Mouse (Mus musculus) hindbrain, embryonic 15.5 days (tissue): ENCODE data around the gene Tfam. TPM values are rescaled to one million over a fixed set of nuclear protein-coding genes. Genes with fewer than 3 reads are reported as not detected.

Experiments
- ATAC-seq: fragments of 200-750 bp; cut with Nextera tagmentation; 2 replicates; pipeline ENCODE4 v1.8.0; 2017; ENCODE audit warnings: low read depth, moderate number of reproducible peaks, moderate TSS enrichment; ENCODE audit not compliant: low FRiP score
- H3K27ac ChIP-seq: fragments of 300-500 bp; sonication (generic); replicated peaks from 2 replicates; pipeline ENCODE4 v1.5.1; 2015; ENCODE audit warnings: mild to moderate bottlenecking, inconsistent platforms
- H3K27me3 ChIP-seq: fragments of 300-500 bp; sonication (generic); 2 replicates; pipeline ENCODE4 v1.6.1; 2015; ENCODE audit warnings: control low read depth, inconsistent platforms
- H3K36me3 ChIP-seq: fragments of 300-500 bp; sonication (generic); 2 replicates; pipeline ENCODE4 v1.6.1; 2015; ENCODE audit warnings: control low read depth, inconsistent platforms
- H3K4me1 ChIP-seq: fragments of 300-500 bp; sonication (generic); replicated peaks from 2 replicates; pipeline ENCODE4 v1.6.1; 2015; ENCODE audit warnings: control low read depth, inconsistent platforms
- H3K4me2 ChIP-seq: fragments of 300-500 bp; sonication (generic); 2 replicates; pipeline ENCODE4 v1.6.1; 2015; ENCODE audit warnings: moderate library complexity, mild to moderate bottlenecking, inconsistent platforms
- H3K4me3 ChIP-seq: fragments of 300-500 bp; sonication (generic); 2 replicates; pipeline ENCODE4 v1.5.1; 2015; ENCODE audit warnings: mild to moderate bottlenecking, inconsistent platforms
- H3K9ac ChIP-seq: fragments of 300-500 bp; sonication (generic); 2 replicates; pipeline ENCODE4 v1.6.1; 2015; ENCODE audit warnings: inconsistent platforms
- H3K9me3 ChIP-seq: fragments of 300-500 bp; sonication (generic); 2 replicates; pipeline ENCODE4 v1.6.1; 2016; ENCODE audit warnings: control low read depth, inconsistent platforms
- WGBS: fragments of 180-500 bp; shearing (Covaris S2); methylation state at CpG from one replicate; pipeline ENCODE4 v1.1.7; 2015; 5-methylcytosine and 5-hydroxymethylcytosine counted together
- polyA plus RNA-seq: library from polyadenylated mRNA; unstranded; fragments of >200 nt; fragmentation: Nextera tagmentation; extraction: Ambion mirVana; gene quantifications from 2 replicates; pipeline ENCODE4 v1.2.1, GENCODE M21; 2015

Tfam gene
- polyA plus RNA-seq, 1 experiment from 2014 or later = 40.2 TPM

GRCm38 (mm10) chr10:71252421-71252820, 14.3 kb upstream of the Tfam start:
- Histone ChIP-seq H3K9ac (no peak overlapping the region), H3K9me3 (no peaks in the 10 kb centered on the region), H3K4me2 (no peak overlapping the region), H3K27me3 (no peaks in the 10 kb centered on the region), H3K36me3 (peaks cover 22% of the 10 kb centered on the region), H3K4me3 (no peak overlapping the region), H3K4me1 (no peaks in the 10 kb centered on the region), H3K27ac (no peak overlapping the region)
- WGBS = 86% methylated on average over 5 of the region's 5 CpGs
- ATAC-seq = no peak

GRCm38 (mm10) chr10:71251846-71252245, 13.8 kb upstream of the Tfam start:
- whole genome bisulfite sequencing = 95% methylated on average over 5 of the region's 5 CpGs
- H3K27ac ChIP-seq = no peak overlapping the region
- no peak overlapping the region for H3K4me2 ChIP-seq
- ATAC-seq = no peak
- no peak overlapping the region for H3K4me3 ChIP-seq
- no peak overlapping the region for H3K9ac ChIP-seq
- H3K4me1 ChIP-seq = no peaks in the 10 kb centered on the region
- H3K9me3 ChIP-seq = no peaks in the 10 kb centered on the region
- no peaks in the 10 kb centered on the region for H3K27me3 ChIP-seq
- H3K36me3 ChIP-seq = peaks cover 19% of the 10 kb centered on the region

- Histone ChIP-seq H3K4me3 (no peak overlapping the region), H3K4me2 (no peak overlapping the region), H3K27me3 (no peaks in the 10 kb centered on the region), H3K9ac (no peak overlapping the region), H3K4me1 (no peaks in the 10 kb centered on the region), H3K9me3 (no peaks in the 10 kb centered on the region), H3K36me3 (peaks cover 15% of the 10 kb centered on the region), H3K27ac (no peak overlapping the region)
- WGBS = 88% methylated on average over 5 of the region's 5 CpGs
- ATAC-seq = no peak
These were observed 13.2 kb upstream of the Tfam start for GRCm38 (mm10) chr10:71251256-71251655.

- Histone ChIP-seq H3K4me2 (no peak overlapping the region), H3K27me3 (no peaks in the 10 kb centered on the region), H3K36me3 (peaks cover 10% of the 10 kb centered on the region), H3K9ac (no peak overlapping the region), H3K27ac (no peak overlapping the region), H3K4me1 (no peaks in the 10 kb centered on the region), H3K9me3 (no peaks in the 10 kb centered on the region), H3K4me3 (no peak overlapping the region)
- WGBS = 80% methylated on average over 17 of the region's 17 CpGs
- no peak for ATAC-seq
These were observed 12.4 kb upstream of the Tfam start for GRCm38 (mm10) chr10:71250472-71250871.

- peaks cover under 1% of the 10 kb centered on the region for H3K36me3 ChIP-seq
- 81% methylated on average over 10 of the region's 10 CpGs for WGBS
- H3K9ac ChIP-seq = no peak overlapping the region
- ATAC-seq = no peak
- H3K9me3 ChIP-seq = no peaks in the 10 kb centered on the region
- no peak overlapping the region for H3K27ac ChIP-seq
- H3K4me2 ChIP-seq = no peak overlapping the region
- no peaks in the 10 kb centered on the region for H3K27me3 ChIP-seq
- H3K4me3 ChIP-seq = no peak overlapping the region
- no peaks in the 10 kb centered on the region for H3K4me1 ChIP-seq
These were observed 11.2 kb upstream of the Tfam start for GRCm38 (mm10) chr10:71249086-71249880.

GRCm38 (mm10) chr10:71246956-71247355, 8.9 kb upstream of the Tfam start:
- no peak for ATAC-seq
- H3K4me3 ChIP-seq = no peak overlapping the region
- 55% methylated on average over 7 of the region's 7 CpGs for WGBS

GRCm38 (mm10) chr10:71239479-71240120, 1.5 kb upstream of the Tfam start:
- H3K9me3 ChIP-seq = no peaks in the 10 kb centered on the region
- no peak overlapping the region for H3K9ac ChIP-seq
- H3K27me3 ChIP-seq = no peaks in the 10 kb centered on the region
- no peak overlapping the region for H3K4me3 ChIP-seq
- no peak overlapping the region for H3K27ac ChIP-seq
- peaks cover 19% of the 10 kb centered on the region for H3K4me1 ChIP-seq
- peaks cover 7% of the 10 kb centered on the region for H3K36me3 ChIP-seq
- ATAC-seq = no peak
- H3K4me2 ChIP-seq = no peak overlapping the region
- 72% methylated on average over 6 of the region's 6 CpGs for WGBS

More at GRCm38 (mm10) chr10:71246956-71247355, 8.9 kb upstream of the Tfam start:
- H3K27me3 ChIP-seq = no peaks in the 10 kb centered on the region
- no peaks in the 10 kb centered on the region for H3K36me3 ChIP-seq
- H3K27ac ChIP-seq = no peak overlapping the region
- H3K4me2 ChIP-seq = no peak overlapping the region
- H3K9ac ChIP-seq = no peak overlapping the region
- H3K9me3 ChIP-seq = no peaks in the 10 kb centered on the region
- no peaks in the 10 kb centered on the region for H3K4me1 ChIP-seq

- Histone ChIP-seq H3K36me3 (peaks cover 25% of the 10 kb centered on the region), H3K9me3 (no peaks in the 10 kb centered on the region), H3K4me3 (peak overlapping the region; percentile 98), H3K4me2 (peak overlapping the region; percentile 93), H3K27ac (peak overlapping the region; percentile 80), H3K27me3 (no peaks in the 10 kb centered on the region), H3K9ac (peak overlapping the region; percentile 97), H3K4me1 (peaks cover 19% of the 10 kb centered on the region)
- peak; percentile 99 for ATAC-seq
- WGBS = under 1% methylated on average over 67 of the region's 68 CpGs
These were observed 402 bp downstream of the Tfam start for GRCm38 (mm10) chr10:71237516-71238239.

GRCm38 (mm10) chr10:71234071-71234470, 4.0 kb downstream of the Tfam start:
- H3K9ac ChIP-seq = no peak overlapping the region
- no peak overlapping the region for H3K4me2 ChIP-seq
- no peaks in the 10 kb centered on the region for H3K27me3 ChIP-seq
- peaks cover 19% of the 10 kb centered on the region for H3K4me1 ChIP-seq
- no peak overlapping the region for H3K4me3 ChIP-seq
- no peak for ATAC-seq
- peaks cover 45% of the 10 kb centered on the region for H3K36me3 ChIP-seq
- no peaks in the 10 kb centered on the region for H3K9me3 ChIP-seq
- H3K27ac ChIP-seq = no peak overlapping the region
- WGBS = 98% methylated on average over 8 of the region's 8 CpGs

- H3K27me3 ChIP-seq = no peaks in the 10 kb centered on the region
- WGBS = 40% methylated on average over 7 of the region's 7 CpGs
- no peak overlapping the region for H3K9ac ChIP-seq
- no peak overlapping the region for H3K4me3 ChIP-seq
- no peaks in the 10 kb centered on the region for H3K9me3 ChIP-seq
- no peak for ATAC-seq
- no peak overlapping the region for H3K4me2 ChIP-seq
- H3K27ac ChIP-seq = no peak overlapping the region
- peaks cover 36% of the 10 kb centered on the region for H3K36me3 ChIP-seq
- no peaks in the 10 kb centered on the region for H3K4me1 ChIP-seq
These were observed 12.2 kb downstream of the Tfam start for GRCm38 (mm10) chr10:71225894-71226293.

- Histone ChIP-seq H3K27me3 (no peaks in the 10 kb centered on the region), H3K36me3 (peaks cover 12% of the 10 kb centered on the region), H3K27ac (no peak overlapping the region), H3K9ac (no peak overlapping the region), H3K4me3 (no peak overlapping the region), H3K4me1 (peaks cover under 1% of the 10 kb centered on the region; the same call in 1 of the 2 replicates), H3K9me3 (no peaks in the 10 kb centered on the region), H3K4me2 (no peak overlapping the region)
- 39% methylated on average over 5 of the region's 5 CpGs for WGBS
- no peak for ATAC-seq
These were observed 15.0 kb downstream of the Tfam start for GRCm38 (mm10) chr10:71223101-71223500.

- WGBS = 56% methylated on average over 2 of the region's 2 CpGs
- peaks cover 5% of the 10 kb centered on the region; the same call in 1 of the 2 replicates for H3K4me1 ChIP-seq
- no peak overlapping the region for H3K9ac ChIP-seq
- H3K27me3 ChIP-seq = no peaks in the 10 kb centered on the region
- no peak for ATAC-seq
- H3K4me3 ChIP-seq = no peak overlapping the region
- H3K4me2 ChIP-seq = no peak overlapping the region
- H3K27ac ChIP-seq = no peak overlapping the region
- H3K36me3 ChIP-seq = peaks cover 10% of the 10 kb centered on the region
- H3K9me3 ChIP-seq = no peaks in the 10 kb centered on the region
These were observed 15.4 kb downstream of the Tfam start for GRCm38 (mm10) chr10:71222639-71223038.
